Mouse (Mus musculus): ENCODE measurements around the gene Thap12.

Gene Thap12

DNA sequence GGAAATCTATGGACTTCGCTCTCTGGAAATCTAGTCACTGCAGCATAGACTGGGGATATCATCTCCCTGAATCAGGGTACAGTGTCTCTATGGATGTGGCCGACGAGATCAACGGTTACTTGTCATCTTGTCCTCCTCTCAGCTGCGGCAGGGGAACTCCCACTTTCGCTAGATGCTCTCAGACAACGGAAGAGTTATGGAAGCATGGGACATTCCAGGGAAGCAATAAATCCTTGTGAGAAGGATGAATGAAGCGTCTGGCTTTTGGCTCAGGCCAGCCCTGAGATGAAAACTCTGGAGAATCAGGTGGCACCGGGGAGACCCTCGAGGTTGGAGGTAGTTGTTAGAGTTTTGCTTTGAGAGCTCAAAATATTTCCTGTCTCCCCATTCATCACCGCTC is 53.1 kb downstream of the Thap12 start:
- DNase-seq (ENCODE audit: low read depth, low spot score) = no peak

- peak; percentile 28 for DNase-seq (ENCODE audit: low read depth, low spot score)
These were observed 53.7 kb downstream of the Thap12 start for GRCm38 (mm10) chr7:98756556-98756955.

DNA sequence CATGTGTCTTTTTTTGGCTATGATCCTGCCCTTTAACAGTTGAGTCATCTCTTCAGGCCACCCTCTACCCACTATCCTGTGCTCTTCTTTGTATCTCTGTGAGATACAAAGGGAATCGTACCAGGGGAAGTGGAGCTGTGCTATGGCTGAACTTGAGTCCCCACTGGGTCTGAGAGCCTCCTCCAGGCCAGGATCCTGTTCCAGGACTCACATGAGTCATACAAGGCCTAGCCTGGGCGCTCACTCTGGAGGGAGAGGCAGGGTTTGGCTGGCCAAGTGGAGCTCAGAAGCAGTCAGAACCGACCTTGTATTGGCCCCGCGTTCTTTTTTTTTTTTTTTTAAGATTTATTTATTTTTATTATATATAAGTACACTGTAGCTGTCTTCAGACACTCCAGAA is 57.2 kb downstream of the Thap12 start:
- no peak for DNase-seq (ENCODE audit: low read depth, low spot score)

GRCm38 (mm10) chr7:98763911-98764310 is 61.0 kb downstream of the Thap12 start:
- no peak for DNase-seq (ENCODE audit: low read depth, low spot score)

GRCm38 (mm10) chr7:98767261-98767660 is 64.4 kb downstream of the Thap12 start:
- no peak for DNase-seq (ENCODE audit: low read depth, low spot score)

Measured in brain, adult 2 months (tissue).